Mouse (Mus musculus): ENCODE results near the gene Edar. TPM values are rescaled to one million over a fixed set of nuclear protein-coding genes. Genes with fewer than 3 reads are reported as not detected.

The Edar gene
- total RNA-seq, 2 experiments from 2014 or later, result 0.49 to 0.50 TPM

Other genes starting within 250 kb of the Edar start
- 10 to 100 TPM; 75.6 to 96.8 TPM for gene Ranbp2, start 228.7 kb downstream of the Edar start, total RNA-seq (2021)
- gene Ccdc138, start 177.7 kb downstream of the Edar start, total RNA-seq (2021), result 1 to 10 TPM; 3.8 to 4.3 TPM
- gene Gm17542, start 42.6 kb upstream of the Edar start, total RNA-seq (2021), result not detected
- gene Sh3rf3, start 137.7 kb upstream of the Edar start, total RNA-seq (2021), result 10 to 100 TPM; 44.0 to 56.3 TPM

All from left cerebral cortex, postnatal 36 days (tissue).